Mouse (Mus musculus): ENCODE measurements around the gene Nrxn1. TPM values are rescaled to one million over a fixed set of nuclear protein-coding genes. Genes with fewer than 3 reads are reported as not detected.
"Not testable (repeated sequence)": the region's sequence is repeated elsewhere in the genome, so short reads cannot be mapped to it uniquely, and the experiment has no call there.

Nrxn1 gene
- total and polyA plus RNA-seq, 3 experiments, result 0.22 TPM; not detected in 2

DNA sequence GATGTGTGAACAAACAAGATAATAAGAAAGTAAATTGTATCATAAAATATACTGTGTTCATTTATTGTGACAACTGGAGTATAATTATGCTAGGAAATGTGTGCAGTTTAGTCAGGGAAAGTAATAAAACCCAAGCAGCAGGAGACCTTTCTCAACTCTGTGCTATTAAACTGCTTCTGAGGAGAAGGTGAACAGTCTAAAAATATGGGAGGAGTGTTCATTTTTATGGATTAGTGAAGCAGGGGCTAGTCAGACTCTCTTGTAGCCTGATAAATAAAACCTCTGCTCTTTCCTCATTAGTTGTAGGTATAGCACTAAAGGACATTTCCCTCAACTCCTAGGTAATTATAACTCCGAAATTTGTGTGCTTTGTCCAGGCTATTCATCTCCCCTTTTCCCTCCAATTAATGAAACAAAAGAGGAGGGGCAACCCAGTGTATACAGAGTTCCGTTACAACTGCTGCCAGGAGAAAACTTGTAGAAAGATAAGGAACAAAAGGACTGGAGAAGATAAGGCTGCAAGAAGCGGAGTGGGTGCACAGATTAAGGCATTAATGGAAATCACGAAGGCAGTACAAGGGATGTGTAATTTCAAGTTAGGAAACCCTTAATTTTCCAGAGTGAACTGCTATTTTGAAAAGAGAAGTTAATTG is 548.8 kb downstream of the Nrxn1 start:
- H3K4me3 ChIP-seq (ENCODE audit: low read depth, low read length), result no peak overlapping the region
- no peaks in the 10 kb centered on the region for H3K36me3 ChIP-seq (replicated peaks)
- no peaks in the 10 kb centered on the region for H3K27me3 ChIP-seq (ENCODE audit: insufficient read depth, low read length)
- TF ChIP-seq GATA1 (IDR thresholded peaks at IDR 0.05; ENCODE audit: borderline replicate concordance, low read length) (no peak), GATA2 (IDR thresholded peaks at IDR 0.05; ENCODE audit: borderline replicate concordance, low read depth, low read length) (no peak)
- H3K4me1 ChIP-seq (ENCODE audit: insufficient read depth, low read depth, low read length), result no peaks in the 10 kb centered on the region
- ATAC-seq (ENCODE audit: extremely low read depth, insufficient number of reproducible peaks, low FRiP score, poor library complexity, severe bottlenecking) (no peak), DNase-seq (ENCODE audit: low spot score) (no peak)
- H3K9me3 ChIP-seq (replicated peaks), result no peaks in the 10 kb centered on the region

DNA sequence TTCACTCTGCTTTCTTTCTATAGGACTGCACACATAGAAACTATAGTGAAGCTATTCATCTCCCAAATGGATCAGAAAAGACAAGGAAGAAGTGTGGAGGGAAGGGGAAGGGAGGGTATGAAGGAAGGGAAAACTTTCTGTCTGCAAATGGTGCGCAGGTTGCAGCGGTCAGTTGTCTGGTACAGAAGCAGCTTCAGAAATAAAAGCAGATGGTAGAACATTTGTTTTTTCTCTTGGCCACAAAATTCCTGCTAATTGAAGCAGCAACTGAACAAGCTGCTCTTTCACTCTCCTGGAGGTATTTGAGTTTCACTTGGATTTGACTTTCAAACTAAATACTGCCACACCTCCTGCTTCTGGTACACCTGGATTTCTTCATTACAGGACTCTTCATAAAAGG is 561.4 kb downstream of the Nrxn1 start:
- no peaks in the 10 kb centered on the region for H3K9me3 ChIP-seq (replicated peaks)
- ATAC-seq (ENCODE audit: extremely low read depth, insufficient number of reproducible peaks, low FRiP score, poor library complexity, severe bottlenecking) (no peak), DNase-seq (ENCODE audit: low spot score) (no peak)
- no peaks in the 10 kb centered on the region for H3K4me1 ChIP-seq (ENCODE audit: insufficient read depth, low read depth, low read length)
- no peaks in the 10 kb centered on the region for H3K27me3 ChIP-seq (ENCODE audit: insufficient read depth, low read length)
- no peaks in the 10 kb centered on the region for H3K36me3 ChIP-seq (replicated peaks)
- no peak overlapping the region for H3K4me3 ChIP-seq (ENCODE audit: low read depth, low read length)
- TF ChIP-seq GATA1 (IDR thresholded peaks at IDR 0.05; ENCODE audit: borderline replicate concordance, low read length) (no peak), GATA2 (IDR thresholded peaks at IDR 0.05; ENCODE audit: borderline replicate concordance, low read depth, low read length) (no peak), CTCF (IDR thresholded peaks at IDR 0.05; ENCODE audit: low read depth, low read length) (no peak), TAL1 (conservative IDR thresholded peaks at IDR 0.05; ENCODE audit: low read depth, low read length) (no peak), POLR2AphosphoS5 (IDR thresholded peaks at IDR 0.05; ENCODE audit: insufficient replicate concordance, low read depth, low read length) (no peak)

DNA sequence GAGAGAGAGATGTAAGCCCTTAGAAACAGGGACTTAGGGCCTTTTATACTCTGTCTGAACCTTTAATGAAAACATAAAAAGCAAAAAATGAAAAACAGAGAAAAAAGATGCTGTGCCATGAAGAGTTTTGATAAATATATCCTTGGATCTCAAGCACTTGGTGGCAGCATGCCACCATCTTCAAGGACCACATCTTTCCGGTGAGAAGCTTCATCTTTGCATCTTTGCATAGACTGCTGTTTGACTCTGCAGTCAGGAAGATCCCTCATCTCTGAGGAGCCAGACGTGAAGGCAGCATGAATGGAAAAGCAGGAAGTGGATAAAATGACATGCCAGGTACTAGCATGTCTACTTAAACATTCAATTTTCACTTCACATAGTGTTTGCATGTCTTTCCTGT is 586.8 kb downstream of the Nrxn1 start:
- DNase-seq (ENCODE audit: low spot score) (no peak), ATAC-seq (ENCODE audit: extremely low read depth, insufficient number of reproducible peaks, low FRiP score, poor library complexity, severe bottlenecking) (no peak)
- no peaks in the 10 kb centered on the region; the same call in 1 of the 2 replicates for H3K9me3 ChIP-seq (replicated peaks)
- no peaks in the 10 kb centered on the region for H3K4me1 ChIP-seq (ENCODE audit: insufficient read depth, low read depth, low read length)
- no peak overlapping the region for H3K4me3 ChIP-seq (ENCODE audit: low read depth, low read length)
- H3K36me3 ChIP-seq (replicated peaks), result no peaks in the 10 kb centered on the region
- TF ChIP-seq GATA1 (IDR thresholded peaks at IDR 0.05; ENCODE audit: borderline replicate concordance, low read length), result no peak
- TF ChIP-seq TAL1 (conservative IDR thresholded peaks at IDR 0.05; ENCODE audit: low read depth, low read length), result no peak
- no peak for TF ChIP-seq POLR2AphosphoS5 (IDR thresholded peaks at IDR 0.05; ENCODE audit: insufficient replicate concordance, low read depth, low read length)
- TF ChIP-seq GATA2 (IDR thresholded peaks at IDR 0.05; ENCODE audit: borderline replicate concordance, low read depth, low read length), result no peak
- TF ChIP-seq CTCF (IDR thresholded peaks at IDR 0.05; ENCODE audit: low read depth, low read length), result no peak
- no peaks in the 10 kb centered on the region for H3K27me3 ChIP-seq (ENCODE audit: insufficient read depth, low read length)

DNA sequence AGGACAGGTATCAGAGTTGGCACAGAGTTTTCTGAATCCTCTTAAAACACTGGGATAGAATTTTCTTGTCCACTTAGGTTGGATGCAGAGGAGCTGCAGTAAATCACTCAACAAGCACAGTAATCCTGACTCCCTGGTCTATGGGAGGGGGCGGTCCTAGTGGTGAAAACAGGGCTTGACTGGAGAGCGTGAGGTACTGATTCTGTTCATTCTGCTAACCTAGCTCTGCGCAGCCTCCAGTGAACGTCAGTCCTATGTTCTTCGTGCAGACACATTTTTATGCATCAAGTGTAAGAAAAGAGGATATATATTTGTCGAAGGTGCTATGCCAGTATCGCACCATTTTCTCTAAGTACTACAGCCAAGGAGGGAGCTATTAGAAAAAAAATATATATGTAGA is 588.9 kb downstream of the Nrxn1 start:
- not testable (repeated sequence) for H3K4me1 ChIP-seq (ENCODE audit: insufficient read depth, low read depth, low read length); H3K36me3 ChIP-seq (replicated peaks); H3K9me3 ChIP-seq (replicated peaks); H3K4me3 ChIP-seq (ENCODE audit: low read depth, low read length); H3K27me3 ChIP-seq (ENCODE audit: insufficient read depth, low read length); DNase-seq (ENCODE audit: low spot score); ATAC-seq (ENCODE audit: extremely low read depth, insufficient number of reproducible peaks, low FRiP score, poor library complexity, severe bottlenecking)

DNA sequence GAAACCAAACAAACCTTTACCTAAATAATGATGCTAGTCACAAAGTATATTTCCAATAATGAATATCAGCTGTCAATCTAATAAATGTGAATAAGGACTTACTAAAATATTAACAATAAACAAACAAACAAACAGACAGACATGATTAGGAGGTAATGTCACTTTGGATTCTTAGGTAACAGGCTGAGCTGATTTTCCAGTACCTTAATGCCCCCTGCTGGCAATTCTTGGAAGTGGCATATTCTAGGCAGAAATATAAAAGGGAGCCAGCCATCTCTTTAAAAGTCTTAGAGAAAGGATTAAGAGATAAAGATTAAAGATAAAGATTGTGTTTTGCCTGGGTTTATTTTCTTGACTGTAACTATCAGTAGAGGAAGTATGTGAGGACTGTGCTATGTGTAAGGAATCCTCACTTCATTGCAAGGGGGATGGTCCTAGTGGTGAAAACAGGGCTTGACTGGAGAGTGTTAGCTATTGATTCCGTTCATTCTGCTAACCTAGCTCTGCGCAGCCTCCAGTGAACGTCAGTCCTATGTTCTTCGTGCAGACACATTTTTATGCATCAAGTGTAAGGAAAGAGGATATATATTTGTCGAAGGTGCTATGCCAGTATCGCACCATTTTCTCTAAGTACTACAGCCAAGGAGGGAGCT is 591.7 kb downstream of the Nrxn1 start:
- TF ChIP-seq CTCF (IDR thresholded peaks at IDR 0.05; ENCODE audit: low read depth, low read length), result no peak
- TF ChIP-seq GATA1 (IDR thresholded peaks at IDR 0.05; ENCODE audit: borderline replicate concordance, low read length), result no peak
- TF ChIP-seq POLR2AphosphoS5 (IDR thresholded peaks at IDR 0.05; ENCODE audit: insufficient replicate concordance, low read depth, low read length), result no peak
- no peak for TF ChIP-seq TAL1 (conservative IDR thresholded peaks at IDR 0.05; ENCODE audit: low read depth, low read length)
- TF ChIP-seq GATA2 (IDR thresholded peaks at IDR 0.05; ENCODE audit: borderline replicate concordance, low read depth, low read length), result no peak
- Histone ChIP-seq H3K27me3 (ENCODE audit: insufficient read depth, low read length) (no peaks in the 10 kb centered on the region), H3K4me1 (ENCODE audit: insufficient read depth, low read depth, low read length) (no peaks in the 10 kb centered on the region), H3K4me3 (ENCODE audit: low read depth, low read length) (no peak overlapping the region), H3K9me3 (replicated peaks) (no peaks in the 10 kb centered on the region), H3K36me3 (replicated peaks) (no peaks in the 10 kb centered on the region)
- ATAC-seq (ENCODE audit: extremely low read depth, insufficient number of reproducible peaks, low FRiP score, poor library complexity, severe bottlenecking) (no peak), DNase-seq (ENCODE audit: low spot score) (no peak)

DNA sequence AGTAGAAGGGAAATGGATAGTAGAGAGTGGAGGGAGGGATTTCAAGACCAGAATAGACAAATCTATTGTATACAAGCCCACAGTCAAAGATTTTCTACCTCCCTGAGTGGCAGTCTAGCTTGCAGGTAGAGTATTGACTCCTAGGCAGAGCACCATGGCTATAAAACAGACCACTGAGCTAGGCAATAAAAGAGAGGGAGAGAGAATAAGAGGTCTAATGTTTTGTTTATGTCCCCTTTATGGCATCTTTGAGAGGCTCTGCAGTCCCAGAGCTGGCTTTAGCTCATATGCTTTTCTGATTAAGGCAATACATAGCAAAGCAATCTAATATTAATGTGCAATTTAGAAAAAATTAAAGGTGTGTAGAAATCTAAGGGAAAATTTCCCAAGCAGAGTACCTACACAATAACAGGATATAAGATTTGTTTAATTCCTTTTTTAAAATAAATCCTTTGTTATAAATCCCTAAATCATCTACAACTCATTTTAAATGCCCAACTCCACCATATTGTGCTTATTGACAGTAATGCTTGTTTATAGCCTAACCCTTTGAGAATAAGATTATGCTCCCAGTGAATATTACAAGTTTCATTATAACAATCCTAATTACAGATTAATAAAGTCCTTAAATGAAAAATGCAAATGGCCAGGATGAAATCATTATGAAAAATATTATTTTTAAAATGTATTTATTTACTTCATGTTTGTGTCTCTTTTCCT is 613.2 kb downstream of the Nrxn1 start:
- Histone ChIP-seq H3K4me3 (ENCODE audit: low read depth, low read length) (no peak overlapping the region), H3K4me1 (ENCODE audit: insufficient read depth, low read depth, low read length) (no peaks in the 10 kb centered on the region), H3K36me3 (replicated peaks) (no peaks in the 10 kb centered on the region), H3K9me3 (replicated peaks) (no peaks in the 10 kb centered on the region), H3K27me3 (ENCODE audit: insufficient read depth, low read length) (no peaks in the 10 kb centered on the region)
- ATAC-seq (ENCODE audit: extremely low read depth, insufficient number of reproducible peaks, low FRiP score, poor library complexity, severe bottlenecking), result no peak
- TF ChIP-seq TAL1 (conservative IDR thresholded peaks at IDR 0.05; ENCODE audit: low read depth, low read length) (no peak), GATA1 (IDR thresholded peaks at IDR 0.05; ENCODE audit: borderline replicate concordance, low read length) (no peak), GATA2 (IDR thresholded peaks at IDR 0.05; ENCODE audit: borderline replicate concordance, low read depth, low read length) (no peak), POLR2AphosphoS5 (IDR thresholded peaks at IDR 0.05; ENCODE audit: insufficient replicate concordance, low read depth, low read length) (no peak), CTCF (IDR thresholded peaks at IDR 0.05; ENCODE audit: low read depth, low read length) (no peak)
- DNase-seq (ENCODE audit: low spot score), result no peak

All from G1E (cell line).